Mouse (Mus musculus): ENCODE results near the gene Vmn1r88.
A peak's percentile ranks its signal among the peaks of the same experiment; 100 is the strongest.

Vmn1r88 gene

GRCm38 (mm10) chr7:13159268-13159667, at the start of gene Vmn1r88:
Vmn1r88 (plus strand) TSS chr7:13159568.
- no peak for DNase-seq (ENCODE audit: low spot score)

DNA sequence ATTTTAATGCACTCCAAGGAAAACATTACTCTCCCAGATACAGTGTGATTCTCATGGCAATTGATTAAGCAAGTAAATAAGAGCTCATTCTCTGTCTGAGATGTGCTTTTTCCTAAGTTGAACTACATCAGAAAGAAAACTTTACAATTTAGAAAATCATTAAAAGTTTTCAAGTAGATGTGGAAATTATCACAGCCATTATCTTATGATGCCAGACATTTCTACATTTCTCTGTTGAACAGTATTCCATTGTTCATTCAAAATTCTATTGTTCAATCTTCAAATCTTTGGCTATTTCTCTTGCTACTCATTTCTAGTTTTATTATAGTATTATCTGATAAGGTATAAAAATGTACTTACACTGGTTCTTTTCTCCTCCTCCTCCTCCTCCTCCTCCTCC, 39.6 kb upstream of the Vmn1r88 start, which contains the start of gene Vmn1r86:
TSS of gene Vmn1r86 (minus strand) at position 101 of the 400 bp plus-strand sequence.
- DNase-seq (ENCODE audit: low spot score) = no peak

- DNase-seq (ENCODE audit: low spot score) = peak; percentile 0
These were observed 35.7 kb upstream of the Vmn1r88 start for GRCm38 (mm10) chr7:13123554-13124153.

DNA sequence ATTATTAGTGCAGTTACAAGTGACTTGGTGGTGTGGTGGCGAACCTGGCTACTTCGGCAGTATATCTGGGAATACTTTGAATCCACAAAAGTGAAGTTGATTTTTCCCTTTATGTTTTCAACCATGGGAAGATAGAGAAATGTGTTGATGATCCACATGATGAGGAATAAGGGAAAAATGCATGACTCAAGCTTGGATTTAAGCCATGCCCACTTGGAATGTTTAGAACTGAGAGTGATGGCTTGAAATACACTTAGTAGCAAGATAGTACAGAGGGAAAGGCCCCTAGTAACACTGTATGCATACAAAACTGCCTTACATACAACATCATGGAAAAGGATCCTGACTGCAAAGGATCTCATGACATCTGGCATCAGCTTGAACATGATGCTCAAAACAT, 27.5 kb upstream of the Vmn1r88 start:
- DNase-seq (ENCODE audit: low spot score) = no peak

GRCm38 (mm10) chr7:13137340-13137739, 22.0 kb upstream of the Vmn1r88 start:
- no peak for DNase-seq (ENCODE audit: low spot score)

GRCm38 (mm10) chr7:13140057-13140456, 19.3 kb upstream of the Vmn1r88 start, which contains the start of gene Vmn1r87:
Vmn1r87 (minus strand) TSS chr7:13140157.
- no peak for DNase-seq (ENCODE audit: low spot score)

GRCm38 (mm10) chr7:13212720-13213119, 53.4 kb downstream of the Vmn1r88 start, which contains the start of gene Vmn1r89:
Vmn1r89 (plus strand) TSS chr7:13213020.
- DNase-seq (ENCODE audit: low spot score) = no peak
